In the genomic region with DNA sequence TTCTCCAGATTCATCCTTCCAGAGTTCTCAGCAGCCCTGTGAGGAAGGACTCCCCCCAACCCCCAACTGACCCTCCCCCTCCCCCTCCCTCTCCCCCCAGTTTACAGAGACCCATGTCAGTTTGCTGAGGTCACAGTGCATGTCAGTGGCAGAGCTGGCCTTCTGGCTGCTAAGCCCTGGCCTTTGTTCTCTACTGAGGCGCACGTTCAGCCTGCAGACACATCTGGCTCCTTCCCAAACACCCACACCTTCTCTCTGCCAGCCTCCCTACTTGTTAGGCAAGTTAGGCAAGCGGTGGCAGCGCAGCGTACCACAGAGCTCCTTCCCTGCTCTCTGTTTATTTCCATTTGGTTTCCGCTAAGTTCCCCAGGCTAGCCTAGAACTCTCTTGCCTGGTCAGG, we compare ENCODE assay signal across 9 mouse cellular contexts. TPM values are rescaled to one million over a fixed set of nuclear protein-coding genes. Genes with fewer than 3 reads are reported as not detected.
DNase-seq lines count a peak whose midpoint lies in the region; ATAC-seq and TF ChIP-seq lines count a peak whose summit lies in the region.
"Had no signal": no experiment of that assay in that cellular context is flagged by ENCODE, and none has a peak within 500 bp of the region (broad histone marks: within the 10 kb centered on the region; RNA-seq: fewer than 3 reads in every experiment).

No protein-coding gene starts in this region.

- H3K36me3 ChIP-seq in limb, embryonic 12.5 days, result no peaks in the 10 kb centered on the region

- no peak overlapping the region for H3K4me2 ChIP-seq in limb, embryonic 12.5 days

- peak overlapping the region; percentile 85; the same call in 1 of the 2 replicates for H3K27ac ChIP-seq in limb, embryonic 12.5 days
- peak overlapping the region; percentile 90 for H3K27ac ChIP-seq in olfactory bulb, adult 2 months (ENCODE audit: insufficient read depth, low read depth, low read length)

- no peak for TF ChIP-seq POLR2A in olfactory bulb, adult 2 months (IDR thresholded peaks at IDR 0.05; ENCODE audit: insufficient read depth, low read depth, low read length)

- no peaks in the 10 kb centered on the region for H3K27me3 ChIP-seq in limb, embryonic 12.5 days
- H3K27me3 ChIP-seq: megakaryocyte, embryonic 14.5 days had no signal

- H3K4me3 ChIP-seq in limb, embryonic 12.5 days (replicated peaks), result no peak overlapping the region
- H3K4me3 ChIP-seq in olfactory bulb, adult 2 months (ENCODE audit: insufficient read depth, low read depth, low read length), result no peak overlapping the region

- no peak overlapping the region for H3K9ac ChIP-seq in limb, embryonic 12.5 days (replicated peaks)

- H3K4me1 ChIP-seq in limb, embryonic 12.5 days (replicated peaks), result peaks cover 60% of the 10 kb centered on the region
- H3K4me1 ChIP-seq in olfactory bulb, adult 2 months (ENCODE audit: control insufficient read depth, insufficient read depth, low read length), result peaks cover 91% of the 10 kb centered on the region

- peak; percentile 22; the same call in 1 of the 2 replicates for ATAC-seq in frontal cortex, adult (ENCODE audit: low TSS enrichment)
- ATAC-seq in limb, embryonic 12.5 days (ENCODE audit: insufficient number of reproducible peaks, insufficient read depth, low FRiP score, low TSS enrichment, low read depth), result 0 out of 2 replicates have a peak, but pooled peaks have one; percentile 3

- H3K9me3 ChIP-seq in limb, embryonic 12.5 days, result no peaks in the 10 kb centered on the region
- H3K9me3 ChIP-seq: megakaryocyte, embryonic 14.5 days had no signal

- no peak for TF ChIP-seq CTCF in olfactory bulb, adult 2 months (IDR thresholded peaks at IDR 0.05; ENCODE audit: insufficient read depth, low read depth, low read length)

- WGBS in limb, embryonic 12.5 days, result 56% methylated on average over 6 of the region's 6 CpGs
- WGBS in olfactory bulb, adult 2 months, result 31% methylated on average over 6 of the region's 6 CpGs

- no peak for DNase-seq in frontal cortex, postnatal 14 days (ENCODE audit: low spot score in 2 of 2)
- DNase-seq in urinary bladder, postnatal 25 days (ENCODE audit: low spot score), result peak; percentile 44
- no peak for DNase-seq in urinary bladder, postnatal 4 days (ENCODE audit: low spot score in 2 of 2)
- DNase-seq in T-cell, adult 2 months (ENCODE audit: low spot score), result no peak
- DNase-seq in thymus, postnatal 0 days (ENCODE audit: low spot score), result no peak

RNA-seq across cellular contexts. Expression of a gene that starts 50.0 kb away (rescaled TPM):
- polyA plus RNA-seq in limb, embryonic 12.5 days (2016; fragmentation: Nextera tagmentation; extraction: Ambion mirVana), result not detected in 2 replicates
- not detected in 2 replicates for polyA plus RNA-seq in olfactory bulb, adult 2 months (2012; ENCODE audit: insufficient read depth, insufficient read length, low replicate concordance, missing spikeins)
- polyA plus RNA-seq in thymus, postnatal 0 days (2015; fragmentation: Nextera tagmentation; extraction: Ambion mirVana), result 0.23 TPM in 2 replicates
